Mouse (Mus musculus) CH12.LX (cell line): Measurements from ENCODE around the gene Prss16.

ENCODE experiments used
- BHLHE40 ChIP-seq: IDR thresholded peaks from 2 replicates; pipeline ENCODE4 v1.6.1; 2011; ENCODE audit warnings: mild to moderate bottlenecking, low read depth, low read length, improper control_type of control experiment
- CTCF ChIP-seq, 2 experiments: IDR thresholded peaks in 1 of 2; conservative IDR thresholded peaks in 1 of 2; 2 replicates each; pipeline ENCODE4 v1.5.1; 2011 to 2012; ENCODE audit warnings: low read depth in 2 of 2, low read length in 2 of 2, improper control_type of control experiment in 1 of 2, inconsistent platforms in 1 of 2, mild to moderate bottlenecking in 1 of 2, moderate library complexity in 1 of 2
- EP300 ChIP-seq: IDR thresholded peaks from 2 replicates; pipeline ENCODE4 v1.6.1; 2011; ENCODE audit warnings: low read length, improper control_type of control experiment
- MAFK ChIP-seq: IDR thresholded peaks from 2 replicates; pipeline ENCODE4 v1.6.1; 2011; ENCODE audit warnings: low read length, improper control_type of control experiment; ENCODE audit not compliant: insufficient replicate concordance
- NRF1 ChIP-seq: IDR thresholded peaks from 2 replicates; pipeline ENCODE4 v1.6.1; 2014; ENCODE audit warnings: low read depth, mild to moderate bottlenecking, inconsistent platforms, low read length, improper control_type of control experiment, moderate library complexity
- POLR2A ChIP-seq: IDR thresholded peaks from 2 replicates; pipeline ENCODE4 v1.6.1; 2011; ENCODE audit warnings: low read depth, mild to moderate bottlenecking, improper control_type of control experiment, low read length
- RCOR1 ChIP-seq: conservative IDR thresholded peaks from 2 replicates; pipeline ENCODE4 v1.6.1; 2012; ENCODE audit warnings: low read depth, mild to moderate bottlenecking, inconsistent platforms, low read length, improper control_type of control experiment
- TCF12 ChIP-seq: IDR thresholded peaks from 2 replicates; pipeline ENCODE4 v1.6.1; 2014; ENCODE audit warnings: low read depth, mild to moderate bottlenecking, inconsistent platforms, low read length, improper control_type of control experiment
- ZKSCAN1 ChIP-seq: IDR thresholded peaks from 2 replicates; pipeline ENCODE4 v1.6.1; 2012; ENCODE audit warnings: low read depth, inconsistent platforms, low read length, improper control_type of control experiment, borderline replicate concordance

GRCm38 (mm10) chr13:21995331-21995914, 14.1 kb downstream of the Prss16 start:
- TF ChIP-seq POLR2A (peak; percentile 20; the same call in 1 of the 2 replicates), CTCF (conservative IDR thresholded peaks at IDR 0.05 in 1 of 2, IDR thresholded peaks at IDR 0.05 in 1 of 2; ENCODE audit: low read depth in 2 of 2, low read length in 2 of 2) (peak in 1 of 2 experiments; percentile 48; a peak in 2 of 4 replicates), EP300 (0 out of 2 replicates have a peak, but pooled peaks have one; percentile 24), TCF12 (peak; percentile 26; the same call in 1 of the 2 replicates), RCOR1 (no peak; the same call in 1 of the 2 replicates), NRF1 (peak; percentile 72), ZKSCAN1 (no peak), BHLHE40 (peak; percentile 56), MAFK (no peak; the same call in 1 of the 2 replicates)
